Mouse (Mus musculus): Measurements from ENCODE around the gene Csnk2b.

Gene Csnk2b

GRCm38 (mm10) chr17:35120745-35121142, 1.1 kb downstream of the Csnk2b start:
- DNase-seq (ENCODE audit: low spot score): peak; percentile 20

- DNase-seq (ENCODE audit: low spot score): peak; percentile 37
Observed at GRCm38 (mm10) chr17:35115046-35116019, 6.5 kb downstream of the Csnk2b start, which contains the start of gene Ly6g5b. TSS of gene Ly6g5b (minus strand) at chr17:35115428.

GRCm38 (mm10) chr17:35111774-35112173, 10.1 kb downstream of the Csnk2b start:
- DNase-seq (ENCODE audit: low spot score): no peak

GRCm38 (mm10) chr17:35108097-35108496, 13.8 kb downstream of the Csnk2b start, which contains the start of gene Ly6g5c:
TSS of gene Ly6g5c (plus strand) at chr17:35108279.
- DNase-seq (ENCODE audit: low spot score): no peak

GRCm38 (mm10) chr17:35106522-35106921, 15.3 kb downstream of the Csnk2b start:
- no peak for DNase-seq (ENCODE audit: low spot score)

- DNase-seq (ENCODE audit: low spot score): peak; percentile 53
Observed at GRCm38 (mm10) chr17:35105740-35106389, 16.0 kb downstream of the Csnk2b start.

GRCm38 (mm10) chr17:35104754-35105153, 17.1 kb downstream of the Csnk2b start:
- DNase-seq (ENCODE audit: low spot score): peak; percentile 71

GRCm38 (mm10) chr17:35104079-35104478, 17.8 kb downstream of the Csnk2b start:
- DNase-seq (ENCODE audit: low spot score): peak; percentile 23

GRCm38 (mm10) chr17:35103221-35103690, 18.6 kb downstream of the Csnk2b start:
- no peak for DNase-seq (ENCODE audit: low spot score)

GRCm38 (mm10) chr17:35102299-35102698, 19.6 kb downstream of the Csnk2b start:
- no peak for DNase-seq (ENCODE audit: low spot score)

GRCm38 (mm10) chr17:35101161-35101560, 20.7 kb downstream of the Csnk2b start:
- no peak for DNase-seq (ENCODE audit: low spot score)

- DNase-seq (ENCODE audit: low spot score): no peak
Observed at GRCm38 (mm10) chr17:35100196-35100765, 21.6 kb downstream of the Csnk2b start.

- no peak for DNase-seq (ENCODE audit: low spot score)
Observed at GRCm38 (mm10) chr17:35097164-35097655, 24.6 kb downstream of the Csnk2b start.

- DNase-seq (ENCODE audit: low spot score): no peak
Observed at GRCm38 (mm10) chr17:35096597-35096996, 25.3 kb downstream of the Csnk2b start.

- no peak for DNase-seq (ENCODE audit: low spot score)
Observed at GRCm38 (mm10) chr17:35094475-35095365, 27.1 kb downstream of the Csnk2b start.

- DNase-seq (ENCODE audit: low spot score): no peak
Observed at GRCm38 (mm10) chr17:35092403-35093198, 29.3 kb downstream of the Csnk2b start.

GRCm38 (mm10) chr17:35090166-35090932, 31.5 kb downstream of the Csnk2b start:
- DNase-seq (ENCODE audit: low spot score): peak; percentile 67

GRCm38 (mm10) chr17:35088825-35089644, 32.8 kb downstream of the Csnk2b start, which contains the start of gene Abhd16a:
TSS of gene Abhd16a (plus strand) at chr17:35089263.
- DNase-seq (ENCODE audit: low spot score): peak; percentile 90

GRCm38 (mm10) chr17:35088151-35088550, 33.7 kb downstream of the Csnk2b start:
- no peak for DNase-seq (ENCODE audit: low spot score)
